Mouse (Mus musculus) cerebellum, adult 2 months (tissue): Measurements from ENCODE around the gene Dnajb5.

ENCODE experiments used
- CTCF ChIP-seq: fragments of 200-500 bp; IDR thresholded peaks from 2 replicates; pipeline ENCODE4 v1.5.1; 2011; ENCODE audit warnings: low read depth, mild to moderate bottlenecking, control low read depth, low read length, moderate library complexity, borderline replicate concordance; ENCODE audit not compliant: insufficient read depth
- POLR2A ChIP-seq: fragments of 200-500 bp; IDR thresholded peaks from 2 replicates; pipeline ENCODE4 v1.6.1; 2011; ENCODE audit warnings: low read length, control low read depth, borderline replicate concordance; ENCODE audit not compliant: insufficient read depth

- no peak for TF ChIP-seq CTCF
- no peak for TF ChIP-seq POLR2A
Observed at GRCm38 (mm10) chr4:42948527-42948926, 1.1 kb upstream of the Dnajb5 start.
